Mouse (Mus musculus) midbrain, postnatal 0 days (tissue): Measurements from ENCODE around the gene Ctso. TPM values are rescaled to one million over a fixed set of nuclear protein-coding genes. Genes with fewer than 3 reads are reported as not detected.

Experiments used
- ATAC-seq: fragments of 200-750 bp; cut with Nextera tagmentation; 2 replicates; pipeline ENCODE4 v1.8.0; 2017; ENCODE audit warnings: moderate number of reproducible peaks, mild to moderate bottlenecking, moderate TSS enrichment, moderate library complexity; ENCODE audit not compliant: low FRiP score
- DNase-seq: peaks from one replicate; pipeline ENCODE4 v3.0.0-alpha.2; 2015; ENCODE audit warnings: low spot score
- H3K27ac ChIP-seq: fragments of 300-500 bp; sonication (generic); 2 replicates; pipeline ENCODE4 v1.5.1; 2014; ENCODE audit warnings: low read depth, mild to moderate bottlenecking, low read length, mixed read lengths
- H3K27me3 ChIP-seq: fragments of 300-500 bp; sonication (generic); 2 replicates; pipeline ENCODE4 v1.6.1; 2014; ENCODE audit warnings: low read length, control low read depth, mixed read lengths; ENCODE audit not compliant: insufficient read depth
- H3K36me3 ChIP-seq: fragments of 300-500 bp; sonication (generic); 2 replicates; pipeline ENCODE4 v1.6.1; 2014; ENCODE audit warnings: low read length, control low read depth, mixed read lengths; ENCODE audit not compliant: insufficient read depth
- H3K4me1 ChIP-seq: fragments of 300-500 bp; sonication (generic); 2 replicates; pipeline ENCODE4 v1.6.1; 2014; ENCODE audit warnings: mild to moderate bottlenecking, control low read depth, antibody characterized with exemption, low read length, mixed read lengths; ENCODE audit not compliant: insufficient read depth
- H3K4me2 ChIP-seq: fragments of 300-500 bp; sonication (generic); 2 replicates; pipeline ENCODE4 v1.6.1; 2014; ENCODE audit warnings: low read depth, mild to moderate bottlenecking, low read length, mixed read lengths; ENCODE audit not compliant: poor library complexity, severe bottlenecking
- H3K4me3 ChIP-seq: fragments of 300-500 bp; sonication (generic); 2 replicates; pipeline ENCODE4 v1.5.1; 2014; ENCODE audit warnings: low read depth, mild to moderate bottlenecking, low read length, moderate library complexity
- H3K9ac ChIP-seq: fragments of 300-500 bp; sonication (generic); replicated peaks from 2 replicates; pipeline ENCODE4 v1.6.1; 2014; ENCODE audit warnings: mild to moderate bottlenecking, low read length, moderate library complexity, mixed read lengths; ENCODE audit not compliant: poor library complexity, severe bottlenecking
- H3K9me3 ChIP-seq: fragments of 300-500 bp; sonication (generic); 2 replicates; pipeline ENCODE4 v1.6.1; 2016; ENCODE audit warnings: low read length, control low read depth
- CTCF ChIP-seq: IDR thresholded peaks from 2 replicates; pipeline ENCODE4 v1.5.1; 2016; ENCODE audit warnings: antibody characterized with exemption, mild to moderate bottlenecking
- WGBS: fragments of 180-500 bp; shearing (Covaris S2); extraction: QIAGEN DNeasy Blood & Tissue Kit; methylation state at CpG from one replicate; pipeline ENCODE4 v1.1.7; 2014; 5-methylcytosine and 5-hydroxymethylcytosine counted together
- polyA plus RNA-seq: library from polyadenylated mRNA; unstranded; fragments of >200 nt; fragmentation: Nextera tagmentation; extraction: Ambion mirVana; gene quantifications from 2 replicates; pipeline ENCODE4 v1.2.1, GENCODE M21; 2015
- total RNA-seq: library from RNA; depleted of rRNA; stranded (reverse); fragments of >200 nt; gene quantifications from 2 replicates; pipeline ENCODE4 v1.2.3, GENCODE M21; 2014; rRNA removed

The Ctso gene
- total RNA-seq (8.6 and 8.8 TPM in 2 replicates), polyA plus RNA-seq (11.2 and 12.0 TPM in 2 replicates)

DNA sequence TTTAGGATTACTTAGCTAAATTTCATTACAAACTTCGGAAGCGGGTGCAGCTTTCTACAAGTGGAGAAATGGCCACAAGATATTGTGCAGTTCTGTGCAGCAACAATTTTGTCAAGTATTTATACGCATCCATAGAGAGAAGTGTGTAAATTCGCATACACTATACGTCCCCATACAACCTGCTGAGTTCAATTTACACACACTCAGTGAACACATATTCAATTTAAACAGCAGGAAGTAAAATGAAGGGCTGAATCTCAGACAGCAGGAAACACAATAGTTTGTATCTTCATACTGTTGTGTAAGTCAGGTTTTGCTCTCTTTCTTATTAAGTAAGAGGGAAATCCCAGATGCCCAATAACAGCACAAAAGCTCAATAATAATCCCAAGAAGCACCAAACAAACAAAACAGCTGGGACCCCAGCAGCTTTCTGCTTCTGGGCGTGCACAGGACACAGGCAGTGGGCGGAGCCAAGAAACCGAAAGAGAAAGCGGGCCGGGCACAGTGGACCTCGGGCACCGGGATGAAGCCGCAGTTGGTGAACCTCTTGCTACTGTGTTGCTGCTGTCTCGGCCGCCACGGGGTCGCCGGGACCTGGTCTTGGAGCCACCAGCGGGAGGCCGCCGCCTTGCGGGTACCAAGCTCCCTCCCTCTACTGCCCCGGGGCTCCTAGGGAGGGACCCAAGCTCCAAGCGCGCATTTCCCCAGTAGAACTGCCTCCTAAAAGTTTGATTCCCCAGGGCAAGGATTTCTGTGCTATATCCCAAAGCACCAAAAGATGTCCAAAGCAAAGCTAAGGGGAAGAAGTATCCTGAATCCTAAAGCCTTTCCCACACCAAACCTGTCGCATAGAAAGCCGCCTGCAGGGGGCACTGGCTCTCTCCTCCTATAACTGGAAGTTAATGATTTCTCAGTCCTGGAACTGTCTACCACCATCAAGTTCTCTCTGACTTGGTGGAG lies at the start of gene Ctso:
Gene Ctso (plus strand): TSS at position 461 of the 961 bp plus-strand sequence.
- H3K4me2 ChIP-seq, result peak within 1 kb of the TSS; percentile 58
- H3K4me3 ChIP-seq, result peak within 1 kb of the TSS; percentile 47
- peak within 1 kb of the TSS; percentile 69 for H3K27ac ChIP-seq
- peak; percentile 90 for DNase-seq
- peak; percentile 86 for TF ChIP-seq CTCF
- peak; percentile 85 for ATAC-seq
- peak within 1 kb of the TSS; percentile 62 for H3K9ac ChIP-seq
- H3K27me3 ChIP-seq, result no peaks in the 10 kb centered on the region
- WGBS, result 9% methylated on average over 27 of the region's 27 CpGs
- no peaks in the 10 kb centered on the region for H3K36me3 ChIP-seq
- H3K4me1 ChIP-seq, result no peaks in the 10 kb centered on the region
- no peaks in the 10 kb centered on the region for H3K9me3 ChIP-seq

DNA sequence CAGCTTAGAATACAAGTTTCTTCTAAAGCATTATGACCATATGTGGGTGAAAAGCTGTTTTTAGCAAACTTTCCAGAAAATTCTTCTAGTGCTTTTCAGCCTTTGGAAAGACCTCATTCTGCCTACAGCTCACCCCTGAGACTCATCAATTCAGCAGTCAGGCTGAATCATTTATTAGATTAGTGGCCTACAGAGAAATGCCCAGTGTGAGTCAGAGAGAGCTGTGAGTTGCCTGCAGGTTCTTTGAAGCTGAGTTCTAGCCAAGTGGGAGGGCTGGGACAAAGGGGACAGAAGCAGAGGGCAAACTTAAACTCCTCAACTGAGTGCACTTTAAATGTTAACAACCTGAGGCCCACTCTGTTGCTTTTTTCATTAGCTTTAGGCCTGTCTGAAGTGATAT lies 48.5 kb upstream of the Ctso start:
- no peak overlapping the region for H3K27ac ChIP-seq
- H3K36me3 ChIP-seq, result no peaks in the 10 kb centered on the region

DNA sequence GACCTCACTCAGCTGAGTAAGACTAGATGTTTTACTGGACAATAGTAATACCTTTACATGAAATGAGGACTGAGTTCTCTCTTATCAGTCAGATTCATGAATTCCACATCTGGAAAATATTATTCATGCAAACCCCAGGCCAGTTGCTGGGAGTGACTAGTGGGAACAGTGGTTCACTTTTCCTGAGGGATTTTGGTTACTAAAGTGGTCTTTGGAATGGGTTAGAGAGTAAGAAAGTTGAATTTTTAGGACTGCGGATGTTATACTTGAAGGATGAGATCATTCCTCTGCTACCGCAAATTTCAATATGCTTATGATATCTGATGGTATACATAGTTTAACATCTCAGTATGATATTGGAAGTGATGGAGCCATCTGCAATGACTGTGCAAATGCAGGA lies 46.8 kb upstream of the Ctso start:
- Histone ChIP-seq H3K9ac (no peak overlapping the region), H3K4me3 (no peak overlapping the region), H3K4me1 (no peaks in the 10 kb centered on the region), H3K4me2 (no peak overlapping the region), H3K36me3 (no peaks in the 10 kb centered on the region), H3K27ac (no peak overlapping the region), H3K9me3 (no peaks in the 10 kb centered on the region), H3K27me3 (no peaks in the 10 kb centered on the region)
- no peak for ATAC-seq
- WGBS, result 96% methylated on average over 2 of the region's 2 CpGs
- no peak for DNase-seq
- no peak for TF ChIP-seq CTCF

More for the DNA sequence above, 48.5 kb upstream of the Ctso start:
- Histone ChIP-seq H3K9ac (no peak overlapping the region), H3K4me2 (no peak overlapping the region), H3K27me3 (no peaks in the 10 kb centered on the region), H3K4me3 (no peak overlapping the region), H3K4me1 (no peaks in the 10 kb centered on the region), H3K9me3 (no peaks in the 10 kb centered on the region)
- DNase-seq (peak; percentile 10), ATAC-seq (no peak)
- no peak for TF ChIP-seq CTCF

DNA sequence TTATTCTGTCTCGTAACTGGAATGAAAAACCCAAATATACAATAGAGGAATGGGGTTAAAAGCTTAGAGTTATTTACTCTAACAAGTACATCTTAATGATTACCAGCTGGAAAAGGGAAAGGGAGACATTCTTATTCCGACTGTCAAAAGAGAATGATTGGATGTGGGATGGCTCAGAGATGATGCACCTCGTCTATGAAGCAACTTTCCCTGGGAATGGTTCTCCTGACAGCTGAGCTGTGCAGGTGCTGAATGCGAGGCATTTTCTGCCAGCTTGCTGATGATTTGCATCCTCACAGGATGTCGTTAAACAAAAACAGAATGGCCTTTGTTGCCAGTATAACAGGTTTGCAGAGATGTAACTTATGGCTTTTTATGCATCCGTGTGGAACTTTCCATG lies 43.3 kb upstream of the Ctso start:
- ATAC-seq (no peak), DNase-seq (no peak)
- H3K4me1 ChIP-seq, result no peaks in the 10 kb centered on the region
- no peaks in the 10 kb centered on the region for H3K36me3 ChIP-seq
- H3K4me3 ChIP-seq, result no peak overlapping the region
- no peaks in the 10 kb centered on the region for H3K9me3 ChIP-seq
- H3K27me3 ChIP-seq, result no peaks in the 10 kb centered on the region
- 65% methylated on average over 6 of the region's 6 CpGs for WGBS
- no peak overlapping the region for H3K27ac ChIP-seq
- H3K4me2 ChIP-seq, result no peak overlapping the region
- TF ChIP-seq CTCF, result no peak
- no peak overlapping the region for H3K9ac ChIP-seq

DNA sequence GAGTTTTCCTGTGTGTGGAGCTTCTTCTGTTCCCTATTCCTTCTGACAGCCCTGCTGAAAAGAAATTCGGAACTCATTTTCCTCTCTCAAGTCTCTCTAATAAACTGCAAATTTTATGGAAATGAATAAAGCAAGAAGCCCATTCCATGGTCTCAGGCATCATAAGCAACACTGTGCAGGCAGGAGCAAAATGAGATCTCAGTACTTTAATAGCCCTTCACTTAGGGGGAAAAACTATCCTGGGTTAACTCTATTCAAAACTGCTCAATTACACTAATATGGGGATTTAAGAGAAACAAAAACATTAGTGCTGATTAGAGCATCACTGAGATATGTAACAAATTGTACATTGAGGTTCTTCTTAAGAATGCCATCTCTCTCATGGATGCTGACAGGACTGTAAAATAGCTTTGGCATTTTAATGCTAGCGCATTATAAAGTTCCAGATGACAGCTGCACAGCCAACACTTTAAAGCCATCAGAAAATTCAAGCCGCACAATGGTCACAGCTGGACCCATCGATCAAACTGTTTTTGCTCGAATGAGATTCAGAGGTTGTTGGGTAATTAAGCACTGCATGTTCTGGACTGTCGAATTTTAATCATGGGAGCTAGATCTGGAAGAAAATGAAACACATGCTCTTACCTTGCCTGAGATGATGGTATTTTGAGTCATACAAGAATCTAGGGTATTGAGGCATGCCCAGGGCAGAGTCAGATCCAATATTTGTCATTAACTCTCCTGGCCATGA lies 21.9 kb upstream of the Ctso start:
- H3K9ac ChIP-seq, result no peak overlapping the region
- no peak overlapping the region for H3K27ac ChIP-seq
- H3K9me3 ChIP-seq, result peaks cover 4% of the 10 kb centered on the region; the same call in 1 of the 2 replicates
- 41% methylated on average over 6 of the region's 6 CpGs for WGBS
- peaks cover 3% of the 10 kb centered on the region; the same call in 1 of the 2 replicates for H3K4me1 ChIP-seq
- DNase-seq, result peak; percentile 61
- H3K4me2 ChIP-seq, result no peak overlapping the region
- no peak overlapping the region for H3K4me3 ChIP-seq
- no peak for ATAC-seq
- H3K36me3 ChIP-seq, result no peaks in the 10 kb centered on the region
- H3K27me3 ChIP-seq, result no peaks in the 10 kb centered on the region
- no peak for TF ChIP-seq CTCF
